Mouse (Mus musculus): Measurements from ENCODE around the gene BC025920. TPM values are rescaled to one million over a fixed set of nuclear protein-coding genes. Genes with fewer than 3 reads are reported as not detected.
A peak's percentile ranks its signal among the peaks of the same experiment; 100 is the strongest.

The BC025920 gene
- total RNA-seq, 2 experiments from 2014 or later, result 2.6 to 2.9 TPM

DNA sequence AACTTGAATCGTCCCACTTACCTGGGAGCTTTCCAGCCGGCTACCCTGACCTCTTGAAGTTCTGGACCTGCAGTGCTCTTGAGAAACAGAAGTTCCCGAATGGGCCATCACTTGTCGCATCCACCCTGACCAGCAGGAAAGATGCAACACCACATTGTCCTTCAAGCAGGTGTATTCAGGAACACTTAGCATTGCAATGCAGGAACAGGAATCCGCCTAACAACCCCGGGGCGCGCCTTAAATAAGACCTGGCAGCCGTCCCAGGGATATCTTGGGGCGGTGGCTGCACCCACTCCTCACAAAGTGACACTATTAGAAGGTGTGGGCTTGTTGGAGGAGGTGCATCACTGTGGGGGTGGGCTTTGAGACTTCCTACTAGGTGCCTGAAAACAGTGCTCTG is 49.1 kb downstream of the BC025920 start:
- Histone ChIP-seq H3K4me3 (no peak overlapping the region), H3K27ac (no peak overlapping the region)
- DNase-seq (ENCODE audit: extremely low spot score in 1 of 2, low spot score in 2 of 2), result peak in 1 of 2 experiments; percentile 6
- intact Hi-C loops (cut with DNase I), result no loop called here
- TF ChIP-seq CTCF (IDR thresholded peaks at IDR 0.05), result no peak

DNA sequence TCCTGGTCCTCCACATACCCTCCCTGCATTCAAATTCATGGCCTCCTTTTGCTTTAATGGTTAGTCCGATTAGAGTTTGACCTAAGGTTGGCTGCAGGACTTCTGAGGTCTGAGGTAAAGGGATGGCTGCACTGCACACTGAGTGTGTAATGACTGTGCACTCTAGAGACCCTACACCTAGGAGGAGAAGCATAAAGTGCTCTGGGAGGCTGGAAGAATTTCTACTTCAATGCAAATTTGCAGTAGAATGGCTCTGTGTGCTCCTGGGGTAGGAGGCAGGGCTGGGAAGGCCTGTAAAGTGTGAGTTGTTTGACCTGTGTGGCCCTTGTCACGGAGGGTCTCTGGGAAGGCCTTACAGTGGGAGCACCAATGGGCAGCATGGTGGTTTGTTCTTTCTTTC is 50.1 kb downstream of the BC025920 start:
- DNase-seq (ENCODE audit: extremely low spot score in 1 of 2, low spot score in 2 of 2), result no peak
- TF ChIP-seq CTCF (IDR thresholded peaks at IDR 0.05), result no peak
- H3K4me3 ChIP-seq, result no peak overlapping the region
- no peak overlapping the region for H3K27ac ChIP-seq
- intact Hi-C loops (cut with DNase I), result no loop called here

Other genes starting within 250 kb of the BC025920 start
- gene Mfsd12, start 248.8 kb upstream of the BC025920 start, total RNA-seq (2021), result 10 to 100 TPM; 38.2 to 40.2 TPM
- gene 4930404N11Rik, start 240.5 kb upstream of the BC025920 start, total RNA-seq (2021), result 1 to 10 TPM in 1 of 2 experiments, under 1 TPM in 1; 1.00 to 1.3 TPM
- 10 to 100 TPM; 69.1 to 70.6 TPM for gene Fzr1, start 227.8 kb upstream of the BC025920 start, total RNA-seq (2021)
- gene Dohh, start 221.8 kb upstream of the BC025920 start, total RNA-seq (2021), result 10 to 100 TPM; 87.1 to 95.1 TPM
- gene Gm48551, start 221.8 kb upstream of the BC025920 start, total RNA-seq (2021), result 1 to 10 TPM; 2.0 to 3.4 TPM
- 1 to 10 TPM; 5.1 to 7.1 TPM for gene Gm48552, start 217.3 kb upstream of the BC025920 start, total RNA-seq (2021)
- gene Smim24, start 213.2 kb upstream of the BC025920 start, total RNA-seq (2021), result 1 to 10 TPM; 1.3 to 1.4 TPM
- 10 to 100 TPM; 93.4 to 94.9 TPM for gene Nfic, start 150.6 kb upstream of the BC025920 start, total RNA-seq (2021)
- 100 to 1,000 TPM; 284 to 288 TPM for gene Celf5, start 123.6 kb upstream of the BC025920 start, total RNA-seq (2021)
- 10 to 100 TPM; 78.3 to 80.8 TPM for gene Ncln, start 109.9 kb upstream of the BC025920 start, total RNA-seq (2021)
- under 1 TPM; 0.56 to 0.70 TPM for gene S1pr4, start 106.1 kb upstream of the BC025920 start, total RNA-seq (2021)
- gene Gna15, start 82.0 kb upstream of the BC025920 start, total RNA-seq (2021), result 1 to 10 TPM; 1.3 to 2.8 TPM
- 100 to 1,000 TPM; 106 to 110 TPM for gene Gna11, start 61.1 kb upstream of the BC025920 start, total RNA-seq (2021)
- 100 to 1,000 TPM; 637 to 727 TPM for gene Aes, start 46.8 kb upstream of the BC025920 start, total RNA-seq (2021)
- gene Tle2, start 31.7 kb upstream of the BC025920 start, total RNA-seq (2021), result 10 to 100 TPM; 36.2 to 40.7 TPM
- 10 to 100 TPM; 10.3 to 12.9 TPM for gene Tle6, start 5.2 kb upstream of the BC025920 start, total RNA-seq (2021)
- gene Sirt6, start 21.5 kb downstream of the BC025920 start, total RNA-seq (2021), result 10 to 100 TPM; 26.8 to 28.6 TPM
- gene Ankrd24, start 22.3 kb downstream of the BC025920 start, total RNA-seq (2021), result 10 to 100 TPM; 46.4 to 47.3 TPM
- 1 to 10 TPM; 4.3 to 5.0 TPM for gene Gm10778, start 42.8 kb downstream of the BC025920 start, total RNA-seq (2021)
- gene Zfp433, start 98.6 kb downstream of the BC025920 start, total RNA-seq (2021), result 10 to 100 TPM in 1 of 2 experiments, 1 to 10 TPM in 1; 8.7 to 10.5 TPM
- gene Gm3055, start 164.9 kb downstream of the BC025920 start, total RNA-seq (2021), result 10 to 100 TPM; 10.5 to 11.3 TPM
- 1 to 10 TPM; 2.9 to 3.0 TPM for gene Gm4767, start 205.9 kb downstream of the BC025920 start, total RNA-seq (2021)

All from left cerebral cortex, adult 2 months (tissue).